Mouse (Mus musculus) thymus, postnatal 0 days (tissue): ENCODE results near the gene Nlgn1. TPM values are rescaled to one million over a fixed set of nuclear protein-coding genes. Genes with fewer than 3 reads are reported as not detected.

Experiments
- DNase-seq: peaks from one replicate; pipeline ENCODE4 v3.0.0-alpha.2; 2015; ENCODE audit warnings: low spot score
- polyA plus RNA-seq: library from polyadenylated mRNA; unstranded; fragments of >200 nt; fragmentation: Nextera tagmentation; extraction: Ambion mirVana; gene quantifications from 2 replicates; pipeline ENCODE4 v1.2.1, GENCODE M21; 2015

Gene Nlgn1
- polyA plus RNA-seq, 1 experiment from 2014 or later = 2.3 TPM

DNA sequence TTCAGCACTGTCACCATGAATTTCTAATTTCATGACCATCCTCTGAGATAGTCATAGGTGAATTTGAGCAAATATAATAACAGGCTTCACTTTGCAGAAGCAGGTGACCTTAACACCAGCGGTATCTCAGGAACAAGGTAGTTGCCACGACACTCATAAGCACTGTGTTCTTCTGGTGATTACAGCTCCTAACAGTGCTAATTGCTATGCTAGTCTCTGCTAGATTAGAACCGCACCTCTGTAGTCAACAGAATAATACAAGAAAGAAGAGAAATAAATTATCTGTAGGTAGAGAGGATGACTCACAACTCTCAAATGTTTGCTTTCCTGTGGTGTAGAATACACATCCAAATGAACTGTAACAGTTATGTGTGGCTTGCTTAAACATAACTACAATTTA, 129.6 kb downstream of the Nlgn1 start:
- no peak for DNase-seq

DNA sequence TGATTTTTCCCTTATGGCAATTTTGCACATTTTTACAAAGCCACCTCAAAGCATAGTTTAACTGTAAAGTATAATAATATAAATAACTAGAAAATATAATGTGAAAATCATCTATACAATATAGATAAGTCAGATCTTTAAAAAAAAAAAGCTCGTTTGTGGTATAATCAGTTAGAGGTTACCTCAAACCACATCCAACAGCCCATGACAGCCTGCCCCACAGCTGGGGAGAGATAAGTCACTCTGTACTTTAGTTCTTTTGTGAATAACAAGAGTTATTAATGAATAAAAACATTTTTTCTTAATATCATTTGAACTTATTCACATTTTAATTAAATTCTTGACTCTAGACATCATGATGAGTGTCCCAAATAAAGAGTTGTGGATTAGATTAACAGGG, 130.8 kb downstream of the Nlgn1 start:
- DNase-seq = no peak

DNA sequence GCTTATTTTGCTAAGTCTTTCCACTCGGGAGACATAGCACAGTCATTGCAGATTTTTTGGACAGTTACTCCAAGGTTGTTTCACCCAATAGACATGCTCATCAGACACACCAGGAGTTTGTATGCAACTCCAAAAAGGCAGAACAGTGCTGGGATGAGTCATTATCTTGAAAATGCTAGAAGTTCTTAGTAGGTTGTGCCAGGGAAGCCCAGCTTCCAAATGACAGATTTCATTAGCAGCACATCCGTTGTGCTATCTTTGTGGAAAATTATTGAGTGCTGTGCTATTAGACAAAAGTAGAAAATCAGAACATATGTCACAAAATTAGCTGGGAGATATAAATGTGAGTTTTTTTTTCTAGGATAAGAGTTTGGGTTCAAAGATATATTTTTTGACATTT, 137.3 kb downstream of the Nlgn1 start:
- DNase-seq = no peak

DNA sequence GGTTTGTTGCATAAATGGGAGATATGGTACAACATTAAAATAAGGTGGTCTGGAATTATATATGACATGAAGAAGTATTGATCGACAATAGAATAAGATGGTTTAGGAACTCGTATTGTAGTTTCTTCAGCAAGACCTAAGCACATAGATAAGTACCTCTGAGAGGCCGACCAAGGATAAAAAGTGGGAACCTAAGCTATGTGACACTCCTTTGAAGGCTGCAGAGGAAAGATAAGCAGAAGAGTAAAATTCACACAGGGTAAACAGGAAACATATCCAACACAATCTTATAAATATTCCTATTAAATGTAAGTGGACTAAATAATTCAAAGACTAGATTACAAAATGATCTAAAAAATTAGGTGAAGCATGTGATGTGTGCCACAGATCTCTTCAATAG, 151.2 kb downstream of the Nlgn1 start:
- DNase-seq = no peak

DNA sequence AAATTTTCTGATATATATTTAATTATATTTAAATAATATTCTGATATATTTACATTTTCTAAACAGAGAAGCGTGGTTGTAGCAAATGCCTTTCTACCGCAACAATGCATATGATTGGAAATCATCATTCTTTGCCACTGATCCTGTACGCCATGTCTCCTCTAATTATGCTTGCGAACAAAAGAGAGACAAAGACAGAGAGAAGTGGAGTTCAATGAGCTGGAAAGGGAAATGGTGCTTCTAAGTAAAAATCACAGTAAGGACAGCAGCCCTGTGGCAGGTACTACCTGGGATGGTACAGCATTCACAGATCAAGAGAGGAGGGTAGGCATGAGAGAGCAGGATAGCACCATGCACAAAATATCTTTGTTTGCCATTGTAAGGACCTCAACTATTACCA, 156.9 kb downstream of the Nlgn1 start:
- DNase-seq = no peak

DNA sequence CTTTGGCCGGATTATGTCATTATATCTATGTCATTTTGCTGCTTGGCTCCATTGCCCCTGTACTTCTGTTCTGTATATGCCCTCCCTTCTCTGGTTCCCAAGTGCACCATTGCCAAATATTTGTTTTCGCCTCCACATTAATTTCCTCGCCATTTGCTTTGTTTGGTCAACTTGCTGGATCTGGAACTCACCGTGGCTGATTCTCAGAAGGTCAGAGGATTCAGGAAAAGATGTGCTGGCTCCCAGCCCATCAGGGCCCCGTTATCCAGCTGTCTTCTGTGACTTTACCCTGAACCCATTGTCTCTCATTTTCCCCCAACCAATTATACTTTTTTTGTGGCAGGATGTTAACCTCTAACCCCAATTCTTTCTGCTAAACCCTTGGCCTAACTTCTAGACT, 158.0 kb downstream of the Nlgn1 start:
- no peak for DNase-seq

DNA sequence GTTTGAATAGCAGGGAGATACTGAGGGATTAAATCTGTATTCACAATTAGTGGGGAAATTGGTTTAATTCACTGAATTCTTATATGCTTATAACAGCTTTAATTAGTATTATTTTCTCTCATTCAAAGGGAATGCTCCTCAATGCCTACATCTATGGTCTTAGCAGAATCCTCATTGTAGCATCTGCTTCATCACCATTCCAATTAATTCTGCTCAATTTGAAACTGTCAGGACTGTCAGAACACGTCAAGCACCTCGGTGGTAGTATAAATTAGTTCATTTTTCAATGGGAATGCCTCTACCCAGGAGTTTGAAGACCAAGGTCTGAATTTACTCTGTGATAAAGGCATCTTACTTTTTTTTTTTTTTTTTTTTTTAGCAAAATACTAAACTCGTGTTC, 158.6 kb downstream of the Nlgn1 start:
- DNase-seq = no peak

DNA sequence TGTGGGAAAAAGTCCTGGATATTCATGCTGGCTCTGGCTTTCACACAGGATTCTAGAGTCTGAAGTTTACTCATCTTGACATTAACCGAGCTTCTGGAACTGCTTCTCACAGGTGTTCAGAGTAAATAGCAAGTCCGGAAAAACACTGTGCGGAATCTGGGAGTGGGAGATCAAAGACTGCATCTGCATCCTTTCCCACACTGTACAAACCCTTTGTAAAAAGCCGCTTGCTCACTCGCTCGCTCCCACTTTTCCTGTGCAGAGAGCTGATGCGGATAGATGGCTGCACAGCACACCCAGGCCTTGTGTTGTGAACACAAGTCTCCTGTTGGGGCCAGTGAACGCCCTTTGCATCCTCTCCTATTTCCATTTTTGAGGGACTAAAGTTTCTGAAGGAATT, 165.5 kb downstream of the Nlgn1 start:
- DNase-seq = no peak

DNA sequence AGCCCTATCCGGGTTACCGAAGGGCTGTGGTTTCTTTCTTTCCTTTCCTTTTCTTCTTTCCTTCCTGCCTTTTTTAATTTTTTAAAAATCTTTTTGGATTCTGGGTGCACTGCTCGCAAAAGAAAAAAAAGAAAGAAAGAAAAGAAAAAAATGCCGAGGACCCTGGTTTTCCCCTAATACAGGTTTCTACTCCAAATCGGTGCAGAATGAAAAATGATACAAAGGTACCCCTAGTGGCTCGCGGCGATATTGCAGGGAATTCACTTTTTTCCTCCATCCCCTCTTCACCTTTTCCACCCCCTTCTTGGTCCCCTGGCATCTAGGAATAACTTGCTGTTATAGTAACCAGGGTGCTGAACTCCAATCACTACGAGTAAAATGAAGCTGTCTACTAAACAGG, 178.5 kb downstream of the Nlgn1 start:
- DNase-seq = peak; percentile 2

DNA sequence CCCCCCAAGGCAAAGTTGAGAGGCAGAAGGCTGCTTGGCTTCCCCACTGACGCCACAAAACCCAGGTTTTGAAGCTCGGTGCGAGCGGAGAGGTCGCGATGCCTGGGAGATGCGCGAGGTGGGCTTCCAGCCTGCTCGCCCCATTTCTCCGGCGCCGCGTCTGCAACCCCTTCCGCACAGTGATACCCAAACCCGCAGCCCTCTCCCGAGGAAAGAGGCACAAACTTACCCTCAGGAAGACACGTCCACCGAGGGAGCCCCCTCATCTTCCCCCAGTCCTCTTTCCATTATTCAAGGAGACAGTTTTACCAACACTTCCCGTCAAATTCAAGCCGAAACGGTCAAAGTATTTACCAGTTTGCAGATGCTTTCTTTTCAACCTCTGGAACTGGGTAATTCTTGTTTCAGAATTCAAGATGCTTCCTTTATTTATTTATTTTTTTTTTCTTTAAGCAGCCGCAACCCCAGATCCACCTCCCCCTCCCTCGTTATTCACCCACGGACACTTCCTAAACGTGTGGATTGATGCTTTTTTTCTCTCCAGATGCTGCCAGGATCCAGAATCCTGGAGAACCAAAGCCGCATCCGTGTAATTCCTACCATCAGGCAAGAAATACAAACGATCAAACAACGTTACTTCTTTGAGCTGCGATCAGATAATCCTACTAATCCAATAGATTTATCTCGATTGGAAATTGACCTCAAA, 179.1 kb downstream of the Nlgn1 start:
- no peak for DNase-seq

DNA sequence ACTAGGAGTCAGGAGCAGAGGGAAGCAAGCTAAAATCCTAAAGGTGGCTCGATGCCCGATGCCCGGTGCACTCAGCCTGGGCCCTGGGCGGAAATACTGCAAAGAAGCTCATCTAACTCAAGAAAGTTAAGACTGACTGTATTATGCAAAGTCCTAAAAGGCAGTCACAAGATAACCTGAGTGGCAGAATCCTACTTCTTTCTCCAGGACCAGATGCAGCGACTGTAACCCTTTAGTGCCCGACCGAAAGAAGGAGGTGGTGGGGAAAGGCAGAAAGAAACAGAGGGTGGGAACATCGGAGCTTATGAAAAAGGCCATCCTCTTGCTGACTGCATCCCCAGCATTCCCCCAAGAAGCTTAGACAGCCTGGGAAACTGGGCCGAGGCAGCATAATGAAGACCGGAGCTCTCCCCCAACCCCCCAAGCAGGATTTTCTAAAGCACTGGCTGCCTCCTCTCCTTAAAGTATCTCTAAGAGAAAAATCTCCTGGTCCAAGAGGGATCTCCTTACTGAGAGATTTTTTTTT, 179.7 kb downstream of the Nlgn1 start:
- DNase-seq = no peak

DNA sequence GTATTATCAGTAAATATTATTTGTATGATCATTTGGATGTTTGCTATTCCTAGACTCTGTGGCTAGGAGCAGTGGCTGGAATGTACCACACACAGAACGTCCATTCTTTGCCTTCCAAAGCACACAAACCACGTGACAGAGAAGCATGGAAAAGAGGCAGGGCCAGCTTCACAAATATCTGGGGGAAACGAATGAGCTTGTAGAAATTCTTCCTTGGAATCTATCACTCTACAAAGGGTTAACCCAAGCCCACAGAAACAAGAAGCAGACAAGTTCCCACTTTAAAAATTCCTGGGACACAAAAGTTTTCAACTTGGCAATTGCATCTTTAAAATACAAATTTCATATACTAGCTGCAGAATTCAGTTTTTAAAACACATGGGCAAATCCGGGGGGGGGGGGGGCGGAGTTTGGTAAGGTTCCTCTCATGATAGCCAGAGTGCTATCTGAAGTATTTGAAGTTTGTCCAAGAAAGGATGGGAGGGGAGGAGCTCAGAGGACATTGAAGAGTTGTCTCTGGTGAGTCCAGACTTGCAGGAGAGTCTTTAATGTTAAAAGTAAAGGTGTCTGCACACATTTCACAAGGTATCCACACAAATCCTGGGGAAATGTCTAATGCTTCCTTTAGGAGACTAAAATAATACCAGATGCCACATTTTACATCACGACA, 180.8 kb downstream of the Nlgn1 start:
- no peak for DNase-seq

DNA sequence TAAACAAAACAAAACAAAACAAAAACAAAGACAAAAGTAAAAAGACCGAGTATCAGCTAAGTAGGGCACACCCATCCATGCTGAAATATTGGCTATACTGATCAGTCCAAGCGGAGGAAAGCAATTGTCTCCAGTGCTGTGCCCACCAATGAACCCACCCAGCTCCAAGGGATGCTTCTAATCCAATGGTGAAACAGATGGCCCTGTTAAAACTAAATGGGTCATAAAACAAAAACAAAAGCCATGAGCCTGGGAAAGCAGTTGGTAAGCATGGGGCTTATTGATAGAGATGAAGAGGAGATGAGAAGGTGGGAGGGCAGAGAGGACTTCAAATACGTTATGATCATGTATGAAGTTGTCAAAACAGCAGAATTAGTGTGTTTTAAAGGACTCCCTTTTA, 186.1 kb downstream of the Nlgn1 start:
- no peak for DNase-seq

DNA sequence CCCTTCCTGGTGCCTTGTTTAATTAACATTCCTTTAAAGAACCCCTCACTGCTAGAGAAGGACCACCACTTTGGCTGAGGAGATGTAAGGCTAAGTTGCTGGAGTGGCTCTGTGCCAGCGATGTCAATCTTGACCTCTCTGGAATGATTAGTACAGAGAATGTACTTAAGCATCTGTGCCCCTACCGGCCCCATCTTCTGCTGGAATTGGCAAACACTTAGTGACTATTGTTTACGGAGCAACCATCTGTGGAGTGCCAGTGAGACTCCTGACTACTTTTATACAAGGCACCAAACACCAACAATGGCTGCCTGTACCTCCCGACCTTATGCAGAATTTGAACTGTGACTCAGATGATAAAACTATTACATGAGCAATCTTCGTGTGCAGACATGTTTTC, 186.8 kb downstream of the Nlgn1 start:
- DNase-seq = no peak

DNA sequence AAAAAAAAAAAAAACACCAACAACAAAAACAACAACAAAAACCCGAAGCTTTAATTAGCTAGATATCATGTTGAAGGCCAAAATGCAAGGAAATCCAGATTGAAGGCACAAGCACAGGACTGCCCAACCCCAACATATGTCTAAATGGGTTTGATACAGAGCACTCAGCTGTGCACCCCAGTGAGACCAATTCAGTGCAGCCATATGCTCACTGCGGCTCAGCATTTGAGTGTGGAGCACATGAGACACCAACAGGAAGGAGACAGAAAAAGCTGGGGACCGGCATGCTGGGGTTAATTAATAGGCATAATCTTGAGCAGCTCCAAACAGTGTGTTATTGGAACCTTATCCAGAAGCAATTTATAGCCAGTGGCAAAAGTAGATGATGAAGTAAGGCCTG, 190.7 kb downstream of the Nlgn1 start:
- DNase-seq = no peak

DNA sequence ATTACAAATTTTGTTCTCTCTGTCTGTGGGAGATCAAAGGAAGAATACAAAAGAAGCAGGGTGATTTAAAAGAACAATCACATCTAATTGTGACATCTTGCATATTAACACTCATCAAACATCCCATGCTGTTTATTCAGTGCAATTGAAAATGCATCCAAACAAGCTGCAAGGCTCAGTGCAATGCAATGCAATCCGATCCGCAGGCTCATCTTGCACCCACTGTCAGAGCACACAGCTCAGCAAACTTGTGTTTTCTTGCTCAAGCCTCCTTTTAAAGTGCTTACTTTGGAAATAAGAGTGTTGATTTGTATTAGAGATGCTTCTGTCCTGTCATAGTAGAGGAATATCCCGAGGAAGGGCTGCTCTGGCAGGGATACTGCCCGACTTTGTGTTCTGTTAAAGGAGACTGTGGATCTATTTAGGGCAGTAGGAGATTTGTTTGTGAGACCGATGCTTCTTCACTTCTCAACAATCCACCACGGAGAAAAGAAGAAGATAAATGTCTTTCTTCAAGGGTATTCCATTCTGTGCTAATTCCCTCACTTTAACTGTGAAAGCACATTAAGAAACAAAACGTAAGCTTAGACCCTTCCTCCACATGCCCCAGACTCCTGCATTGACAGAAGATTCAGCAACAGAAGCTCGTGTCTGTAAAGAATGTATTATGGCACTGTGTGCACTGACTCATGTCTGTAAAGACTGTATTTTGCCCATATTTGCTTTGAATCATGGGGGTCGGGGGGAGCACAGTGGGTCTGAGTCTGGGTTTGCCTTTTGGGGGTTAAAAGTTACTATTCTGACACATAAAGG, 197.2 kb downstream of the Nlgn1 start:
- no peak for DNase-seq

DNA sequence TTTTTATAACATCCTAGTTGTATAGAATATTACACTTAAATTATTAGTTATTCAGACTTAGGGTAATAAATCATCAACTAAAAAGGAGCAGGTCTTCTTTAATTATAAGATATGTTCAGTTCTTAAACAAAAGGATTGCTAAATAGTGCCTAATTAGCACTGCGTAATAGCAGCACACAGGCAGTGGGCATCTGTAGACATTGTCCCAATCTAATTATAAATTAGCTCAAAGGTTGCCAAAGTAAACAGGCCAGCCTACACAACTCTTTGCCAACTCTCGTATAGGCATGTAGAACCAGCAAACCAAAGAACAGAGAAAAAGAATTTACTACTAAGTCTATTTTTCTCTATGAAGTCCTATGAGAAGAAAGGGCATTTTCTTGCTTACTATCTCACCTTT, 201.3 kb downstream of the Nlgn1 start:
- DNase-seq = no peak

DNA sequence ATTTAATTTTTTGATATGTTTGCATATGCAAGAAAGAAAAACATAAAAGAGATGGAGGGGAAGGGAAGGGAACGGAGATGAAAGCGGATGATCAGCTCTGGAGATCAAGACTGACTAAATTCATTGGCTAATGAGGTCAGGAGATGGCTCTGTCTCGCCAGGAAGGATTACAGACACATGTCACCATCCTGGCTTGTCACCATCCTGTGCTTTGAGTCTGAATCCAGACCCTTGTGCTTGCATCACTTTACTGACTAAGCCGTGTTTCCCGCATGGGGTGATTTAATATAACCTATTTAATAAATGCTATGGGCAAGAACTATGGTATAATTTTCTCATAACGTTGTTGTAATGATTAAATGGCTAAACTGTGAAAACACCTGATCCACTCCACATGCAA, 202.8 kb downstream of the Nlgn1 start:
- DNase-seq = no peak

DNA sequence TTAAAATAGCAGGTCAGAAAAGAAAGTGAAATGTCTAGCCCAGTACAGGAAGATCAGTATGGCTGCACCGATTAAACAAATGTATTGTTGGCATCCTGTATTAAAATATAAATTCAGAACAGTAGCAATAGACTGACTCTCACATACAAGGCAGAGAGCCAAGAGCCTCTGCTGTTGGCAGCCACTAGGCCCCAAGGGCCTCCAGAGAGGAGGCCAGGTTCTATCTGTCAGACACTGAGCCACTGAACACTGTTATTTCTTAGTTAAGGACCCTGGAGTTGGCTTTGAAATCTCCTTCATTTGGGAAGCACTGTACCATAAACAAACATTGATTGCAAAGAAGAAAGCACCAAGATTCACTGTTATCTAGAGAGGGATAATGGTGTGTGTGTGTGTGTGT, 215.2 kb downstream of the Nlgn1 start:
- DNase-seq = no peak

DNA sequence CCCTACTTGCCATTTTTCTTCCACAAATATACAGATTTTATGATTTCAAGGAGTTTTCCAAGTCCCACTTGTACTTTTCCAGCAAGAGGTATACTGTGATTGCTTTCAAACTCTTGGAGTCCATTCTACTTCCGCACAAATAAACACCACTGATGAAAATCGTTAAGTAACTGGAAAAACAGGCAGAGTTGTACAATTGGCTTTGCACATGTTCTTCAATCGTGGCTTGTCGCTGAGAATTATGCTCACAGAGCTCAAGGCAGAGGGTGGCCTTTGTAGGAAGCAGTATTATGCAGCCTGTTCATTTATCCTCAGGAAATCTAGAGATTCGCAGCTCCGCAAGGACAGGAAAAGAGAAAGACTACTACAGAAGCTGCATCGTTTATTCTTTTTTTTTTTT, 225.9 kb downstream of the Nlgn1 start:
- DNase-seq = no peak

DNA sequence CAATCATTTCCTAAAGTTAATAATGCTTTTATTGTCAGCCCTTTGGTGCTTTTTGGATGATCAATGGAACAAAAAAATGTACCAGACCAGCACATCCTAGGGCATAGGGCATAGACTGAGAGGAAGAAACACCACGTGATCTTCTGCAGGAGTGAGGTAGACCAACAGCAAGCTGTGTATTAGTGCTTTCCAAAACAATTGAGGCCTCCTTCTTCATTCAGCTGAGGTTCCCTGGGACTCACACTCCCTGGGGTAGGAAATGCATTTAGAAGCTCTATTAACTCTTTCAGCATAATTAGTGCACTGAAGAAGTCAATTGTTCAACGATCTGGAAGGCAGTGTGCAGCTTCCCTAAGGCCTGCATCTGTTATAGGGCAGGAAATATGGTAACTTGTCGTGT, 226.7 kb downstream of the Nlgn1 start:
- DNase-seq = no peak

DNA sequence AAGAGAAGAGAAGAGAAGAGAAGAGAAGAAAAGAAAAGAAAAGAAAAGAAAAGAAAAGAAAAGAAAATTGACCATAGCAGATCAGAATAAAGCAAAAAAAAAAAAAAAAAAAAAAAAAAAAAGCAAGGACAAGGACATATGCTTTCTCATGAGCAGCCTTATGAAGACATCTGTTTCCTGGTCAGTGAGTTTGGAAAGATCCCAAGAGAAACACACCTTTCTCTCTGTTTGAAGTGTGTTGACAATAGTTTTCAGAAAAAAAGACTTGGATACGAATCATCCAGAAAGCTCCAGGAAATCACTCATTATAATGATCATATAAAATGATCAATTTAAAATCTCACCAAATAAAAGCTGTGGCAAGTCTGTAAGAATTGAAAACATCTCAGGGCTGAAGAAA, 230.0 kb downstream of the Nlgn1 start:
- no peak for DNase-seq
